Mouse (Mus musculus): Measurements from ENCODE around the gene Litaf.

GRCm38 (mm10) chr16:10993032-10993744, 72.8 kb downstream of the Litaf start:
- no peak for TF ChIP-seq POLR2A (IDR thresholded peaks at IDR 0.05; ENCODE audit: insufficient read depth, low read length)
- TF ChIP-seq EP300 (IDR thresholded peaks at IDR 0.05; ENCODE audit: insufficient read depth, low read depth, low read length), result no peak
